Comparison of ENCODE assay signal across 8 mouse cellular contexts in the genomic region with DNA sequence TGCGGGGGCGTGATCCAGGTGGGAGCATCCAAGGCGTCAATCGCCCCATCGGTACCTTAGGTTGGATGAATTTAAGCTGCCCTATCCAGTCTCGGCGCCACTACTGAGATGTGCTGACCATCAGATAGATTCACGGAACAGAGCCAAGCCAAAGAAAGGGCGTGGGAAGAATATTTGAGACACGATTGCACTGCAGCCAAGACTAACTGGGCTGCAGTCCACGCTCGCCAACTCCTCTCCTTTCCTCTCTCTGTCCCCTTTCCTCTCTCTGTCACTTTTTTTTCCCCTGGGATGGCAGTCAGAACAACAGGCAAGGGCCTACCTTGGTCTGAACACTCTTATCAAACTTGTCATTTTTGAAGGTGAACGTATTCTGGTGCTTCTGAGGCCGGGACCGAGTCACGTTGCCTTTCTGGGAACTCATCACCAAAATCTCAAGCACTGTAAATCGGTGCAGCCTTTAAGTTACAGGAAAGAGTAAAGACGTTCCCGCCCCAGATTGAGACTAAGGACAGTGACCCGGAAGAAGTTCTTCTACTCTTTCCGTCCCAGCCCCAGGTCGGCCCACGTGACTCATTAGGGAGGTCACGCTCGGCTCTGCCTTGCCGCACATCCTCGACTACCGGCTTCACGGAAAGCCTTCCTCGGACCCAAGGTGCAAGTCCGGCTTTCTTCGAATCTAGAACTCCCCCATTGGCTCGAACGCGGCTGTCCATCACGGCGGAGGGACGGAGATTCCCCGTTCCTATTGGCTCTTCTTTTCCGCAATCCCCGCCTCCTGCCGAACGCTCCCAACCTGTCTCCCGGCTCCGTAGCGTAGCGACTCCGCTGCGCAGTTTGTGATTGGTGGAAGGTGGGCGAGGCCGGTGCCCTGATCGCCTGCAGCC. TPM values are rescaled to one million over a fixed set of nuclear protein-coding genes. Genes with fewer than 3 reads are reported as not detected.
DNase-seq lines count a peak whose midpoint lies in the region; ATAC-seq and TF ChIP-seq lines count a peak whose summit lies in the region.

Gene 1110059E24Rik (minus strand): TSS at position 692 of the 887 bp plus-strand sequence.

- peak within 1 kb of the TSS; percentile 96 for H3K27ac ChIP-seq in forebrain, embryonic 16.5 days (ENCODE audit: low read length)
- H3K27ac ChIP-seq in layer of hippocampus, adult 2 months, result peak within 1 kb of the TSS; percentile 89
- peak within 1 kb of the TSS; percentile 98 for H3K27ac ChIP-seq in lung, embryonic 14.5 days (ENCODE audit: low read depth)
- H3K27ac ChIP-seq in olfactory bulb, adult 2 months (ENCODE audit: insufficient read depth, low read depth, low read length), result peak within 1 kb of the TSS; percentile 84
- H3K27ac ChIP-seq in thymus, adult 2 months (ENCODE audit: control insufficient read depth, insufficient read depth, low read length), result peak within 1 kb of the TSS; percentile 76

- peak; percentile 97 for ATAC-seq in G1E (ENCODE audit: extremely low read depth, insufficient number of reproducible peaks, low FRiP score, poor library complexity, severe bottlenecking)
- peak; percentile 98 for ATAC-seq in forebrain, embryonic 16.5 days
- peak; percentile 99 for ATAC-seq in lung, embryonic 14.5 days (ENCODE audit: insufficient read depth)

- WGBS in forebrain, embryonic 16.5 days, result 6% methylated on average over 52 of the region's 52 CpGs
- WGBS in lung, embryonic 14.5 days, result 4% methylated on average over 51 of the region's 52 CpGs
- 5% methylated on average over 52 of the region's 52 CpGs for WGBS in olfactory bulb, adult 2 months
- 5% methylated on average over 52 of the region's 52 CpGs for WGBS in thymus, adult 2 months

- no peaks in the 10 kb centered on the region for H3K27me3 ChIP-seq in G1E (ENCODE audit: insufficient read depth, low read length)
- H3K27me3 ChIP-seq in forebrain, embryonic 16.5 days (replicated peaks; ENCODE audit: control insufficient read depth, insufficient read depth, low read length), result no peaks in the 10 kb centered on the region
- no peaks in the 10 kb centered on the region for H3K27me3 ChIP-seq in lung, embryonic 14.5 days (ENCODE audit: insufficient read depth, low read length)
- H3K27me3 ChIP-seq in thymus, adult 2 months (ENCODE audit: control insufficient read depth, insufficient read depth, low read length), result no peaks in the 10 kb centered on the region

- intact Hi-C loops in heart, postnatal 36 days (cut with DNase I), result loop anchor here (2.0 to 10.0 kb wide), 4 partner anchors 80 to 380 kb away; partner anchors contain the start of gene Zfand5

- peak within 1 kb of the TSS; percentile 94 for H3K9ac ChIP-seq in forebrain, embryonic 16.5 days (replicated peaks; ENCODE audit: low read depth, low read length)
- peak within 1 kb of the TSS; percentile 86 for H3K9ac ChIP-seq in lung, embryonic 14.5 days

- peak within 1 kb of the TSS; percentile 92 for H3K4me3 ChIP-seq in G1E (ENCODE audit: low read depth, low read length)
- peak within 1 kb of the TSS; percentile 95 for H3K4me3 ChIP-seq in forebrain, embryonic 16.5 days (replicated peaks; ENCODE audit: low read length)
- H3K4me3 ChIP-seq in layer of hippocampus, adult 2 months, result peak within 1 kb of the TSS; percentile 90
- peak within 1 kb of the TSS; percentile 86 for H3K4me3 ChIP-seq in lung, embryonic 14.5 days (ENCODE audit: low read depth, low read length)
- H3K4me3 ChIP-seq in olfactory bulb, adult 2 months (ENCODE audit: insufficient read depth, low read depth, low read length), result peak within 1 kb of the TSS; percentile 77
- peak within 1 kb of the TSS; percentile 76 for H3K4me3 ChIP-seq in thymus, adult 2 months (ENCODE audit: control insufficient read depth, insufficient read depth, low read length)

- no peaks in the 10 kb centered on the region for H3K9me3 ChIP-seq in G1E (replicated peaks)
- no peaks in the 10 kb centered on the region for H3K9me3 ChIP-seq in forebrain, embryonic 16.5 days (ENCODE audit: control insufficient read depth, low read length)
- no peaks in the 10 kb centered on the region for H3K9me3 ChIP-seq in lung, embryonic 14.5 days (ENCODE audit: low read depth, low read length)

- H3K36me3 ChIP-seq in G1E (replicated peaks), result peaks cover 30% of the 10 kb centered on the region
- no peaks in the 10 kb centered on the region for H3K36me3 ChIP-seq in forebrain, embryonic 16.5 days (ENCODE audit: control insufficient read depth, insufficient read depth)
- no peaks in the 10 kb centered on the region for H3K36me3 ChIP-seq in lung, embryonic 14.5 days (ENCODE audit: insufficient read depth)
- no peaks in the 10 kb centered on the region for H3K36me3 ChIP-seq in thymus, adult 2 months (ENCODE audit: control insufficient read depth, insufficient read depth, low read length)

- no peak for TF ChIP-seq CTCF in G1E (IDR thresholded peaks at IDR 0.05; ENCODE audit: low read depth, low read length)
- no peak for TF ChIP-seq CTCF in layer of hippocampus, adult 2 months (conservative IDR thresholded peaks at IDR 0.05)
- no peak for TF ChIP-seq CTCF in lung, embryonic 14.5 days (IDR thresholded peaks at IDR 0.05; ENCODE audit: low read depth)
- TF ChIP-seq CTCF in olfactory bulb, adult 2 months (IDR thresholded peaks at IDR 0.05; ENCODE audit: insufficient read depth, low read depth, low read length), result no peak
- TF ChIP-seq CTCF in thymus, adult 2 months (IDR thresholded peaks at IDR 0.05; ENCODE audit: borderline replicate concordance, control insufficient read depth, extremely low read depth, insufficient read depth, low read length, poor library complexity), result no peak; the same call in 1 of the 2 replicates

- TF ChIP-seq POLR2A in olfactory bulb, adult 2 months (IDR thresholded peaks at IDR 0.05; ENCODE audit: insufficient read depth, low read depth, low read length), result peak; percentile 39; the same call in 1 of the 2 replicates
- no peak for TF ChIP-seq POLR2A in thymus, adult 2 months (IDR thresholded peaks at IDR 0.05; ENCODE audit: control insufficient read depth, extremely low read depth, insufficient read depth, low read length, poor library complexity)

- H3K4me2 ChIP-seq in forebrain, embryonic 16.5 days (ENCODE audit: low read length), result peak within 1 kb of the TSS; percentile 84
- H3K4me2 ChIP-seq in lung, embryonic 14.5 days, result peak within 1 kb of the TSS; percentile 84

- H3K4me1 ChIP-seq in G1E (ENCODE audit: insufficient read depth, low read depth, low read length), result peaks cover 35% of the 10 kb centered on the region
- H3K4me1 ChIP-seq in forebrain, embryonic 16.5 days (replicated peaks; ENCODE audit: control insufficient read depth, insufficient read depth, low read length), result peaks cover 16% of the 10 kb centered on the region
- H3K4me1 ChIP-seq in lung, embryonic 14.5 days (ENCODE audit: insufficient read depth), result 0 out of 2 replicates have a peak, but pooled peaks cover 6% of the 10 kb centered on the region
- H3K4me1 ChIP-seq in olfactory bulb, adult 2 months (ENCODE audit: control insufficient read depth, insufficient read depth, low read length), result peaks cover 5% of the 10 kb centered on the region
- H3K4me1 ChIP-seq in thymus, adult 2 months (replicated peaks; ENCODE audit: control insufficient read depth, insufficient read depth, low read length), result peaks cover 6% of the 10 kb centered on the region

- DNase-seq in G1E (ENCODE audit: low spot score), result peak; percentile 98
- peak; percentile 95 to 99 for DNase-seq in cerebellum, adult 18-20 months
- peak; percentile 92 to 96 for DNase-seq in heart, postnatal 36 days
- peak; percentile 94 to 96 for DNase-seq in layer of hippocampus, adult 2 months (ENCODE audit: low spot score in 2 of 2)
- peak; percentile 97 for DNase-seq in lung, embryonic 14.5 days
- peak; percentile 93 for DNase-seq in thymus, adult 2 months

RNA-seq across cellular contexts. Expression of gene 1110059E24Rik, which starts in this region (rescaled TPM):
- total RNA-seq in G1E (2014; fragmentation: Nextera tagmentation) (23.9 and 25.6 TPM in 2 replicates), G1E (2017) (35.5 and 41.1 TPM in 2 replicates)
- polyA plus RNA-seq in G1E (2012), result 0.94 TPM in 2 replicates
- polyA plus RNA-seq in forebrain, embryonic 16.5 days (2015; fragmentation: Nextera tagmentation; extraction: Ambion mirVana), result 56.4 and 58.3 TPM in 2 replicates
- total RNA-seq in heart, postnatal 36 days (2021), result 10 to 100 TPM; 12.0 to 15.7 TPM
- 10 to 100 TPM; 25.0 to 28.2 TPM for total RNA-seq in layer of hippocampus, adult 2 months (2021)
- polyA plus RNA-seq in lung, embryonic 14.5 days (2014; fragmentation: Nextera tagmentation; extraction: Ambion mirVana), result 64.8 and 74.4 TPM in 2 replicates
- not detected in 2 replicates for polyA plus RNA-seq in olfactory bulb, adult 2 months (2012; ENCODE audit: insufficient read depth, insufficient read length, low replicate concordance, missing spikeins)
- polyA plus RNA-seq in thymus, adult 2 months (2012; rRNA removed), result 3.3 and 4.8 TPM in 2 replicates

Comparison
In these comparisons a context has a peak if more than half of its experiments do, and no peak if none do; other contexts are left out.
1. Peak in every context shown above with its lines: DNase-seq, ATAC-seq, H3K4me3 ChIP-seq and H3K27ac ChIP-seq.